Mouse (Mus musculus) liver, adult 2 months (tissue): ENCODE measurements at regions not wholly inside any gene's neighbourhood (a gene's known extent, or its start where the extent isn't known, plus 50 kb on each side); places are given as distances from the start of the nearest gene placed in this dataset.

Source experiments
- DNase-seq: peaks from one replicate; pipeline ENCODE4 v3.0.0-alpha.2; 2011; ENCODE audit warnings: low read depth, low spot score; ENCODE audit errors: extremely low read depth
- H3K27ac ChIP-seq: fragments of 200-500 bp; replicated peaks from 2 replicates; pipeline ENCODE4 v1.5.1; 2012; ENCODE audit warnings: low read depth, mild to moderate bottlenecking, control low read depth, inconsistent platforms, low read length; ENCODE audit not compliant: insufficient read depth
- H3K27me3 ChIP-seq: fragments of 200-500 bp; 2 replicates; pipeline ENCODE4 v1.6.1; 2012; ENCODE audit warnings: mild to moderate bottlenecking, moderate library complexity, low read length, inconsistent platforms; ENCODE audit not compliant: control insufficient read depth, insufficient read depth
- H3K36me3 ChIP-seq: fragments of 200-500 bp; 2 replicates; pipeline ENCODE4 v1.6.1; 2012; ENCODE audit warnings: low read length, inconsistent platforms; ENCODE audit not compliant: control insufficient read depth, insufficient read depth
- H3K4me1 ChIP-seq: fragments of 200-500 bp; 2 replicates; pipeline ENCODE4 v1.6.1; 2011; ENCODE audit warnings: low read length; ENCODE audit not compliant: control insufficient read depth, insufficient read depth
- H3K4me3 ChIP-seq: fragments of 200-500 bp; 2 replicates; pipeline ENCODE4 v1.5.1; 2011; ENCODE audit warnings: low read depth, mild to moderate bottlenecking, control low read depth, low read length, moderate library complexity; ENCODE audit not compliant: insufficient read depth
- H3K79me2 ChIP-seq: fragments of 200-500 bp; 2 replicates; pipeline ENCODE4 v1.6.1; 2012; ENCODE audit warnings: inconsistent platforms, mild to moderate bottlenecking, low read length, moderate library complexity; ENCODE audit not compliant: control insufficient read depth, insufficient read depth
- H3K9ac ChIP-seq: fragments of 200-500 bp; 2 replicates; pipeline ENCODE4 v1.6.1; 2012; ENCODE audit warnings: low read depth, mild to moderate bottlenecking, control low read depth, inconsistent platforms, low read length
- CTCF ChIP-seq: fragments of 200-500 bp; IDR thresholded peaks from 2 replicates; pipeline ENCODE4 v1.5.1; 2011; ENCODE audit warnings: low read depth, low read length, control low read depth
- POLR2A ChIP-seq: fragments of 200-500 bp; IDR thresholded peaks from 2 replicates; pipeline ENCODE4 v1.6.1; 2011; ENCODE audit warnings: low read length, control low read depth; ENCODE audit not compliant: insufficient read depth; ENCODE audit errors: extremely low read depth
- WGBS: fragments of 180-500 bp; shearing (Covaris S2); methylation state at CpG from one replicate; pipeline ENCODE4 v1.1.7; 2018; 5-methylcytosine and 5-hydroxymethylcytosine counted together

- TF ChIP-seq CTCF (no peak), POLR2A (no peak)
- Histone ChIP-seq H3K36me3 (no peaks in the 10 kb centered on the region), H3K9ac (no peak overlapping the region), H3K27me3 (no peaks in the 10 kb centered on the region), H3K4me1 (no peaks in the 10 kb centered on the region), H3K27ac (no peak overlapping the region), H3K4me3 (no peak overlapping the region), H3K79me2 (no peaks in the 10 kb centered on the region)
- DNase-seq = no peak
- 73% methylated on average over 1 of the region's 1 CpGs for WGBS
Observed at GRCm38 (mm10) chr1:51688224-51688545, 210.0 kb upstream of the Nabp1 start.

GRCm38 (mm10) chr1:51687484-51688223 lies 209.4 kb upstream of the Nabp1 start:
- Histone ChIP-seq H3K79me2 (no peaks in the 10 kb centered on the region), H3K9ac (no peak overlapping the region), H3K27me3 (no peaks in the 10 kb centered on the region), H3K4me1 (no peaks in the 10 kb centered on the region), H3K36me3 (no peaks in the 10 kb centered on the region), H3K4me3 (no peak overlapping the region), H3K27ac (no peak overlapping the region)
- 58% methylated on average over 7 of the region's 7 CpGs for WGBS
- DNase-seq = no peak
- TF ChIP-seq POLR2A (no peak), CTCF (no peak)

- no peaks in the 10 kb centered on the region for H3K36me3 ChIP-seq
- no peak for DNase-seq
- no peak overlapping the region for H3K27ac ChIP-seq
- H3K27me3 ChIP-seq = no peaks in the 10 kb centered on the region
- no peak overlapping the region for H3K9ac ChIP-seq
- TF ChIP-seq CTCF = no peak
- no peak for TF ChIP-seq POLR2A
- 82% methylated on average over 3 of the region's 3 CpGs for WGBS
- H3K4me1 ChIP-seq = no peaks in the 10 kb centered on the region
- no peaks in the 10 kb centered on the region for H3K79me2 ChIP-seq
- no peak overlapping the region for H3K4me3 ChIP-seq
Observed at GRCm38 (mm10) chr1:51686759-51687158, 208.5 kb upstream of the Nabp1 start.

GRCm38 (mm10) chr1:51682273-51682672 lies 204.0 kb upstream of the Nabp1 start:
- Histone ChIP-seq H3K4me3 (no peak overlapping the region), H3K27ac (no peak overlapping the region), H3K27me3 (no peaks in the 10 kb centered on the region), H3K4me1 (no peaks in the 10 kb centered on the region), H3K79me2 (no peaks in the 10 kb centered on the region), H3K9ac (no peak overlapping the region), H3K36me3 (no peaks in the 10 kb centered on the region)
- WGBS = 92% methylated on average over 5 of the region's 5 CpGs
- no peak for DNase-seq
- TF ChIP-seq POLR2A = no peak
- no peak for TF ChIP-seq CTCF

GRCm38 (mm10) chr1:51681872-51682271 lies 203.6 kb upstream of the Nabp1 start:
- no peaks in the 10 kb centered on the region for H3K4me1 ChIP-seq
- no peak overlapping the region for H3K9ac ChIP-seq
- DNase-seq = no peak
- no peak overlapping the region for H3K4me3 ChIP-seq
- TF ChIP-seq POLR2A (no peak), CTCF (no peak)
- no peaks in the 10 kb centered on the region for H3K27me3 ChIP-seq
- H3K27ac ChIP-seq = no peak overlapping the region
- no peaks in the 10 kb centered on the region for H3K36me3 ChIP-seq
- H3K79me2 ChIP-seq = no peaks in the 10 kb centered on the region

- H3K4me1 ChIP-seq = no peaks in the 10 kb centered on the region
- no peaks in the 10 kb centered on the region for H3K36me3 ChIP-seq
- H3K27me3 ChIP-seq = no peaks in the 10 kb centered on the region
- H3K27ac ChIP-seq = no peak overlapping the region
- H3K9ac ChIP-seq = no peak overlapping the region
- no peaks in the 10 kb centered on the region for H3K79me2 ChIP-seq
- DNase-seq = no peak
- WGBS = 75% methylated on average over 6 of the region's 6 CpGs
- no peak for TF ChIP-seq CTCF
- TF ChIP-seq POLR2A = no peak
- H3K4me3 ChIP-seq = no peak overlapping the region
Observed at GRCm38 (mm10) chr1:51680725-51681124, 202.5 kb upstream of the Nabp1 start.
